Mouse (Mus musculus) right cerebral cortex, postnatal 10 days (tissue): ENCODE results near the gene Stx19.

Experiments used
- DNase-seq, 2 experiments: peaks; one replicate each; pipeline ENCODE4 v3.0.0; 2021; ENCODE audit warnings: low spot score in 2 of 2

Gene Stx19

DNA sequence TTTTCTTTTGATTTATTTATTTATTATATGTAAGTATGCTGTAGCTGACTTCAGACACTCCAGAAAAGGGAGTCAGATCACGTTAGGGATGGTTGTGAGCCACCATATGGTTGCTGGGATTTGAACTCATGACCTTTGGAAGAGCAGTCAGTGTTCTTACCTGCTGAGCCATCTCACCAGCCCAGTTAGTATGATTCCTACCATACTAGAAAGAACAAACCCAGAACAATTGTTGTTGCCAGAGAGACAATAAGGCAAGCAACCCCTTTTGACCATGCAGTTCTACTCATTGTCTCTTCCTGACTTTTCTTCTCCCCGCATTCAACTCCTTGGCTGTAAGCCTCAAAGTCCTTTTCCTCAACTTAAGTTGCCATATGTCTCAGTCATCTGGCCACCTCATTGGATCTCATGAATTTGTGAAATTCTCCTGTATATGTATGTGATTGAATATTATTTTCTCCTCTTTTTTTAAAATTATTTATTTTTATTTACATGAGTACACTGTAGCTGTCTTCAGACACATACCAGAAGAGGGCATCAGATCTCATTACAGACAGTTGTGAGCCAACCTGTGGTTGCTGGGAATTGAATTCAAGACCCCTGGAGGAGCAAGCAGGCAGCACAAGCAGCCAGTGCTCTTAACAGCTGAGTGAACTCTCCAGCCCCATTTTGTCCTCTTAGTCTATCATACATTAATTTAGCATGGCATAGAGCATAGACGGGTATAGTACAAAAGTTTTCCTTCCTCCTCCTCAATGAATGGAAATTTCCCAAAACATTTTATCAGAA lies 38.2 kb downstream of the Stx19 start:
- no peak for DNase-seq

GRCm38 (mm10) chr16:62853611-62854126 lies 39.2 kb downstream of the Stx19 start:
- no peak for DNase-seq

- peak; percentile 39 to 59 for DNase-seq
Measured at GRCm38 (mm10) chr16:62854191-62855068, 40.0 kb downstream of the Stx19 start, which contains the start of gene Pros1. Gene Pros1, plus strand, starts transcription at chr16:62854307.

DNA sequence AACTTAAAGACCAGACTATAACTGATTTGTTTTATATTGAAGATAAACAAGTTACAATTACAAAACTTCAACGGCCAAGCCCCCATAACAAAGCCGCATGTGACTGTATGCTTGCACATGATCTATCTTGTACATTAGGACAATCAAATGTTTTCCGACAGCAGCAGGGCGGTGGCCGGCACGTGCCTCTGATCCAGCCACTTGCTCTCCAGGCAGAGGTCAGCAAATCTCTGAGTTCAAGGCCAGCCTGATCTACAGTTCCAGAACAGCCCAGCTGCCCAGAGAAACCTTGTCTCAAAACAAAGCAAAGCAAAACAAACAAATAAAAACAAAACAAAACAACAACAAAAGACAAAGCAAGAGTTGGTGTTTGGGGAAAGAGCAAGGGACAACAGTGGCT lies 40.9 kb downstream of the Stx19 start:
- DNase-seq = no peak

DNA sequence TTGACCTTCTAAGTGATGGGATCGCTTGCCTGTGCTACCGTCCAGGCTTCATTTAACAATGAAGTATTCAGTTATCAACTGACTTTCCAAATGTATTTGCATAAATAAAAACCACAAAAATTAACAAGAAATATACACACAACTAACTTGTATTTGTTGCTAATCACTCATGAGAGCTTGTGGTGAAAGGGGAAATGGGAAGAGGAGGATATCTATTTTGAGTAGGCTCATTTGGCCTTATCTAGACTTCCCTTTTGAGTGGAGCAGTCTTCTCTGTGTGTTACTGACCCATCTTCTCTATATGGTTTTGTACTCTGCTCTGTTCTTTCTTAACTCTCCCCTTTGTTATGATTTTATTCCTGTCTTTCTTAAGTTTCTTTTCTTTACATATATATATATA lies 41.8 kb downstream of the Stx19 start:
- DNase-seq = no peak

DNA sequence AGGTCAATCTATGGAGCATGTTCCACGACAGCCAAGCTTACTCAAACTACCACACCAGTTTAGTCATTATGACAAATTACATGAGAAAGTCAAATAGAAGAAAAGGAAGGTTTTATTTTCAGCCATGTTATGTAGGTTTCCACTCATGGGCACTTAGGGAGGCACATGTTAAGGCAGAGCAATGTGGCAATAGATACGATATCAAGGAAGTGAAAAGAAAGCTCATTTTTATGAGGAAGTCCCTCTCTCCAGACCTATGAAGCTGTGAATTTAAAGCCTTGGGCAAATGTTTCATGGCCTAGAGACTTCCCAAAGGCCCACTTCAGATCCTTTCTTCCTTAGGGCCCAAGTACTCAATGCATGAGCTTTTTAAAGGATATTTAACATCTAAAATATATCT lies 43.0 kb downstream of the Stx19 start:
- no peak for DNase-seq

- no peak for DNase-seq
Measured at GRCm38 (mm10) chr16:62858018-62858417, 43.5 kb downstream of the Stx19 start.

DNA sequence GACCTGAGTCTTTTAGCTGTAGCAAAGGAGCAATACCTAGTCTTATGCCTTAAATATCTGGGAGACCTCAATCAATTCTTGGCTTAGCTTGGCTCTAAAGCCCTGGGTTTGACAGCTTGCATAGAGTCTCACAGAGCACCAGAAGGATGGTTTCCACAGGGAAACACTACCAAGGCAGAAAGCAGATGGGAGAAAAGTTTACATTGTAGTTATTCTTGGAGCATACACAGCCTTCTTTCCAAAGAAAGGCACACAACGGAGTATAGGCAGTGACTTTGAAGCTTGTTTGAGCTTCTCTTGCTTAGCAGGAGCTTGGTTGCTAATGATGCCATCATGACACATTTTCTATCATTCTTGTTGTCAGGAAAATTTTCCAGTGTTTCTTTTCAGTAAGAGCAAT lies 45.7 kb downstream of the Stx19 start:
- no peak for DNase-seq

DNA sequence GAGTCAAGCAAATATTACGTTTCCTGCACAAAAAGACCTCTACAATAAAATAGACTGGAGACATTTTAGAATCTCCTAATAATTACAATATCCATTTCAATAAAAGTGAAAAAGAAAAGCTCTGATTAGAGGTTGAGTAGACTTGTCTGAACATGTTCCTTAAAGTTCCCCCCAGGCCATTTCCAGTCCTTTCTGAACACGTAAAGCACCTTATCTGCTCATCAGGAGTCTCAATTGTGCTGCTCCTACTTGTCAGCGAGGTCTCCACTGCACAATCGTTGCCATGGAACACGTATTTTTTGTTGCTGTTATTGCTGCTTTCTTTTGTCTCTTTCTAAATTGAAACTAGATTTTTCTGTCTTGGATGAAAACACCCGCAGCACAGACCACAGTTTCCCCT lies 47.0 kb downstream of the Stx19 start:
- DNase-seq = no peak

DNA sequence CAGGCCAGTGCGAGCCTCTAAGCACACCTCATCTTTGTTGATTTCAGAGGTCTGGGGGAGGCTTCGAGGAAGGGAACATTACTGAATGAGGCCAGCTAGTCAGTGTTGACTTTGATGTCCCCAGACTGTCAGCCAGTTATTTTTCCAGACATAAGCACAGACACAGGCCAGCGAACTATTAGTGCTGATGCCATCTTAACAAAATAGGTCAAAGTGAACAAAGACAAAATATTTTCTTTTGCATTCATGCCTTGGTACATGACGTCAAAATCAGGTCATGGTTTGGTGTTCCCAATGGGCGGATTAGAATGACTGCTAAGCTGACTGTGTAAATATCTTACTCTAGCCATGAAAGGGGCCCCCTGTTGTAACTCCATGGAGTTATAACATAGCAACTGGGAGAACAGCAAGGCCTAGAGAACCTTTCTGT lies 58.2 kb downstream of the Stx19 start:
- no peak for DNase-seq

DNA sequence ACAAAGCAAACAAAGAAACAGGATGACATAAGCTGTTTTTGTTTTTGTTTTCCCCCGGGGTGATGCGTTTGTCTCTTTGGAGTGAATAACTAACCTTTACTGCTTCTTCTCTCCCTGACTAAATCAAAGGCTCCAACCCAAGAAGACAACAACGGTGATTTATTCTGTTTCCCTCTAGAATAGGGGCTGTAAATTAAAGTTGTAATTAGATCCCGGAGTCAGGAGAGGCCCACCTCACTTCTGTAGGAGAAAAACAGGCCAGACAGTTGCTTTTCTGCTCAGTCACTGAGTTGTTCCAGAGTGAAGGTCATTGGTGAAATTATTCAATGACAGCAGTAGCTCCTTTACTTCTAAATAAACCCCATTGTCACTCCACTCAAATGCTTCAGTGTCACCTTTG lies 58.7 kb downstream of the Stx19 start:
- no peak for DNase-seq
